16 mouse cellular contexts compared by ENCODE assay signal in the genomic region with DNA sequence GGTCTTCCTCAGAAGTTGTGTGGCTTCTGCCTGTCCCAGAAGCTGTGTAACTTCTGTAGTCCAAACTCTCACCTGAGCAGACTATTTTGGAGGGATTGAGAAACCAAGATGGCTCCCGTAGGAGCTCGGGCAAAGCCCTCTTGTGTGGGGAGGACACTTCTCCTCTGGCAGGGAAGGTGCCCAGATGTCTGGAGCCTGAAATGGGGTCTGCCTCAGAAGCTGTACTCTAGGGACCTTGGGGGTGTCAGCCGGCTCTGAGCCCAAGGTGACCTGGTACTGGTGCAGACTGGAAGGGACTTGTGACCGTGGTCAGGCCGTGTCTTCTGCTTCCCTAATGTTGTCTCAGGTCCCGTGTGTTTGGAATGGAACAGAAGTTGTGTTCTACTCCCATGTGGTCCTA.
A peak's percentile ranks its signal among the peaks of the same experiment; 100 is the strongest.
DNase-seq lines count a peak whose midpoint lies in the region; TF ChIP-seq lines count a peak whose summit lies in the region.
"Had no signal": no experiment of that assay in that cellular context is flagged by ENCODE, and none has a peak within 500 bp of the region (broad histone marks: within the 10 kb centered on the region; RNA-seq: fewer than 3 reads in every experiment).

No protein-coding gene starts in this region.

- H3K27ac ChIP-seq in gastrocnemius, adult 2 months = no peak overlapping the region
- H3K27ac ChIP-seq: embryonic facial prominence, embryonic 10.5 days; embryonic facial prominence, embryonic 12.5 days; forebrain, embryonic 12.5 days had no signal

- TF ChIP-seq CTCF in gastrocnemius, adult 2 months (IDR thresholded peaks at IDR 0.05) = no peak

- intact Hi-C loops in gastrocnemius, adult 2 months (cut with DNase I) = no loop called here
- intact Hi-C loops in heart, postnatal 10 days (cut with DNase I) = no loop called here

- H3K4me3 ChIP-seq in gastrocnemius, adult 2 months = no peak overlapping the region
- H3K4me3 ChIP-seq: embryonic facial prominence, embryonic 10.5 days; embryonic facial prominence, embryonic 12.5 days; forebrain, embryonic 12.5 days had no signal

- DNase-seq in gastrocnemius, adult 2 months = peak; percentile 14
- DNase-seq in gastrocnemius, postnatal 10 days = no peak
- DNase-seq in heart, adult 11 months = peak; percentile 73
- no peak for DNase-seq in heart, postnatal 10 days
- DNase-seq in right cerebral cortex, postnatal 36 days (ENCODE audit: low spot score in 2 of 2) = no peak
- DNase-seq: adrenal gland, adult 8-10 months; adrenal gland, postnatal 14 days; adrenal gland, postnatal 36 days; B cell, adult 2 months; cerebellum, adult 11-12 months; cerebellum, adult 2 months; cerebellum, adult 9-10 months; cerebellum, postnatal 10 days had no signal

Comparison
In these comparisons a context has a peak if more than half of its experiments do, and no peak if none do; other contexts are left out.
1. DNase-seq: peak in gastrocnemius, adult 2 months (single experiment) and heart, adult 11 months (single experiment); none in gastrocnemius, postnatal 10 days (single experiment), heart, postnatal 10 days (0 of 2) and right cerebral cortex, postnatal 36 days (0 of 2).